Mouse (Mus musculus) CH12.LX (cell line): ENCODE measurements around the gene Phtf2.
"Not testable (repeated sequence)": the region's sequence is repeated elsewhere in the genome, so short reads cannot be mapped to it uniquely, and the experiment has no call there.

Experiments
- BHLHE40 ChIP-seq: IDR thresholded peaks from 2 replicates; pipeline ENCODE4 v1.6.1; 2011; ENCODE audit warnings: mild to moderate bottlenecking, low read depth, low read length, improper control_type of control experiment
- CHD2 ChIP-seq: IDR thresholded peaks from 2 replicates; pipeline ENCODE4 v1.6.1; 2011; ENCODE audit warnings: low read length, improper control_type of control experiment
- CTCF ChIP-seq, 2 experiments: IDR thresholded peaks in 1 of 2; conservative IDR thresholded peaks in 1 of 2; 2 replicates each; pipeline ENCODE4 v1.5.1; 2011 to 2012; ENCODE audit warnings: low read depth in 2 of 2, low read length in 2 of 2, improper control_type of control experiment in 1 of 2, inconsistent platforms in 1 of 2, mild to moderate bottlenecking in 1 of 2, moderate library complexity in 1 of 2
- E2F4 ChIP-seq: IDR thresholded peaks from 2 replicates; pipeline ENCODE4 v1.6.1; 2011; ENCODE audit warnings: low read depth, low read length, improper control_type of control experiment; ENCODE audit not compliant: insufficient replicate concordance
- ELF1 ChIP-seq: IDR thresholded peaks from 2 replicates; pipeline ENCODE4 v1.6.1; 2014; ENCODE audit warnings: low read depth, mild to moderate bottlenecking, inconsistent platforms, low read length, improper control_type of control experiment
- EP300 ChIP-seq: IDR thresholded peaks from 2 replicates; pipeline ENCODE4 v1.6.1; 2011; ENCODE audit warnings: low read length, improper control_type of control experiment
- HCFC1 ChIP-seq: IDR thresholded peaks from 2 replicates; pipeline ENCODE4 v1.6.1; 2012; ENCODE audit warnings: low read depth, mild to moderate bottlenecking, inconsistent platforms, low read length, improper control_type of control experiment
- MAZ ChIP-seq: IDR thresholded peaks from 2 replicates; pipeline ENCODE4 v1.6.1; 2012; ENCODE audit warnings: low read depth, mild to moderate bottlenecking, inconsistent platforms, low read length, improper control_type of control experiment, moderate library complexity
- MEF2A ChIP-seq: IDR thresholded peaks from 2 replicates; pipeline ENCODE4 v1.6.1; 2014; ENCODE audit warnings: low read depth, mild to moderate bottlenecking, inconsistent platforms, low read length, improper control_type of control experiment, borderline replicate concordance
- MXI1 ChIP-seq: IDR thresholded peaks from 2 replicates; pipeline ENCODE4 v1.6.1; 2011; ENCODE audit warnings: mild to moderate bottlenecking, low read depth, low read length, improper control_type of control experiment
- NRF1 ChIP-seq: IDR thresholded peaks from 2 replicates; pipeline ENCODE4 v1.6.1; 2014; ENCODE audit warnings: low read depth, mild to moderate bottlenecking, inconsistent platforms, low read length, improper control_type of control experiment, moderate library complexity
- PAX5 ChIP-seq: IDR thresholded peaks from 2 replicates; pipeline ENCODE4 v1.6.1; 2012; ENCODE audit warnings: low read length, inconsistent platforms, mixed read lengths
- POLR2A ChIP-seq: IDR thresholded peaks from 2 replicates; pipeline ENCODE4 v1.6.1; 2011; ENCODE audit warnings: low read depth, mild to moderate bottlenecking, improper control_type of control experiment, low read length
- USF1 ChIP-seq: IDR thresholded peaks from 2 replicates; pipeline ENCODE4 v1.6.1; 2014; ENCODE audit warnings: low read depth, mild to moderate bottlenecking, inconsistent platforms, low read length, improper control_type of control experiment

DNA sequence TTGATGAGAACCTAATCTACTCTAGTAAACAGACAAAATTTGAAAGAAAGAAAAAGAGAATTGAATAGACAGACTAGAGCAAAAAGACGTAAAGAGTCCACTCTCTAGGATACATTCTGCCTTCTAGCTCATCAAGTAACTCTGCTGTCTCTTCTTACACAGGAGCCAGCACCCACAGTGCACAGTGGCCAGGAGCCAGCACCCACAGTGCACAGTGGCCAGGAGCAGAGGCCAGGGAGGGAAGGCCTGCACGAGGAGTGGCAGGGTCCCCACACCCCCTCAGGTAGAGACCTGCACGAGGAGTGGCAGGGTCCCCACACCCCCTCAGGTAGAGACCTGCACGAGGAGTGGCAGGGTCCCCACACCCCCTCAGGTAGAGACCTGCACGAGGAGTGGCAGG lies 95.5 kb downstream of the Phtf2 start:
- not testable (repeated sequence) for TF ChIP-seq CHD2; CTCF (conservative IDR thresholded peaks at IDR 0.05 in 1 of 2, IDR thresholded peaks at IDR 0.05 in 1 of 2; ENCODE audit: low read depth in 2 of 2, low read length in 2 of 2); MEF2A; NRF1; POLR2A; USF1; PAX5; E2F4; EP300; MAZ; BHLHE40; HCFC1; ELF1; MXI1
